Mouse (Mus musculus) liver, embryonic 14.5 days (tissue): ENCODE measurements around the gene Xpo5. TPM values are rescaled to one million over a fixed set of nuclear protein-coding genes. Genes with fewer than 3 reads are reported as not detected.

Experiments
- ATAC-seq: fragments of 200-750 bp; cut with Nextera tagmentation; 2 replicates; pipeline ENCODE4 v1.8.0; 2017; ENCODE audit warnings: moderate number of reproducible peaks, mild to moderate bottlenecking, moderate library complexity; ENCODE audit not compliant: insufficient read depth
- DNase-seq, 3 experiments: peaks; one replicate each; pipeline ENCODE4 v3.0.0-alpha.2; 2012 to 2013; ENCODE audit warnings: low read depth in 3 of 3, low spot score in 3 of 3
- H3K27ac ChIP-seq: fragments of 300-500 bp; sonication (generic); 2 replicates; pipeline ENCODE4 v1.5.1; 2014; ENCODE audit warnings: moderate library complexity, mild to moderate bottlenecking, control low read depth, inconsistent platforms
- H3K27me3 ChIP-seq: fragments of 300-500 bp; sonication (generic); 2 replicates; pipeline ENCODE4 v1.6.1; 2014; ENCODE audit warnings: mild to moderate bottlenecking, low read length, moderate library complexity; ENCODE audit not compliant: control insufficient read depth, insufficient read depth
- H3K36me3 ChIP-seq: fragments of 300-500 bp; sonication (generic); replicated peaks from 2 replicates; pipeline ENCODE4 v1.6.1; 2014; ENCODE audit warnings: low read depth; ENCODE audit not compliant: control insufficient read depth, insufficient read depth
- H3K4me1 ChIP-seq, 2 experiments: fragments of 200-500 bp in 1 of 2; fragments of 300-500 bp in 1 of 2; sonication (generic) in 1 of 2; replicated peaks; 2 replicates each; pipeline ENCODE4 v1.6.1; 2012 to 2014; ENCODE audit warnings: antibody characterized with exemption in 1 of 2, inconsistent platforms in 1 of 2, low read length in 1 of 2; ENCODE audit not compliant: control insufficient read depth in 2 of 2, insufficient read depth in 2 of 2
- H3K4me2 ChIP-seq: fragments of 300-500 bp; sonication (generic); 2 replicates; pipeline ENCODE4 v1.6.1; 2014; ENCODE audit warnings: low read depth, mild to moderate bottlenecking, control low read depth, moderate library complexity
- H3K4me3 ChIP-seq, 2 experiments: fragments of 200-500 bp in 1 of 2; fragments of 300-500 bp in 1 of 2; sonication (generic) in 1 of 2; 2 replicates each; pipeline ENCODE4 v1.5.1; 2012 to 2014; ENCODE audit warnings: low read depth in 2 of 2, low read length in 2 of 2, mild to moderate bottlenecking in 2 of 2, control low read depth in 1 of 2, inconsistent platforms in 1 of 2, moderate library complexity in 1 of 2; ENCODE audit not compliant: insufficient read depth in 1 of 2
- H3K9ac ChIP-seq: fragments of 300-500 bp; sonication (generic); replicated peaks from 2 replicates; pipeline ENCODE4 v1.6.1; 2014; ENCODE audit warnings: mild to moderate bottlenecking, control low read depth, moderate library complexity
- H3K9me3 ChIP-seq: fragments of 300-500 bp; sonication (generic); 2 replicates; pipeline ENCODE4 v1.6.1; 2016; ENCODE audit warnings: low read length, mixed read lengths; ENCODE audit not compliant: control insufficient read depth
- CTCF ChIP-seq: IDR thresholded peaks from 2 replicates; pipeline ENCODE4 v1.5.1; 2016; ENCODE audit warnings: antibody characterized with exemption, low read depth, control low read depth
- EP300 ChIP-seq: IDR thresholded peaks from 2 replicates; pipeline ENCODE4 v1.6.1; 2016; ENCODE audit warnings: antibody characterized with exemption, low read depth
- WGBS: fragments of 180-500 bp; shearing (Covaris S2); extraction: QIAGEN DNeasy Blood & Tissue Kit; methylation state at CpG from one replicate; pipeline ENCODE4 v1.1.7; 2014; ENCODE audit not compliant: insufficient replicate concordance; 5-methylcytosine and 5-hydroxymethylcytosine counted together
- microRNA counts: library from miRNA; unstranded; fragments of <30 nt; microRNA quantifications from one replicate; lab custom pipeline; 2016
- microRNA-seq: library from miRNA; unstranded; fragments of <30 nt; microRNA quantifications from one replicate; pipeline ENCODE4, GENCODE M21; 2016
- polyA plus RNA-seq, 2 experiments: library from polyadenylated mRNA; depleted of rRNA in 1 of 2; stranded (reverse) in 1 of 2; unstranded in 1 of 2; fragments of >200 nt; fragmentation: Nextera tagmentation in 1 of 2; extraction: Ambion mirVana in 1 of 2; gene quantifications; 2 replicates each; pipeline versions ENCODE4 v1.2.1 to v1.2.3; 2012 to 2014

Xpo5 gene
- polyA plus RNA-seq, 2 experiments = 15.3 to 17.9 TPM

DNA sequence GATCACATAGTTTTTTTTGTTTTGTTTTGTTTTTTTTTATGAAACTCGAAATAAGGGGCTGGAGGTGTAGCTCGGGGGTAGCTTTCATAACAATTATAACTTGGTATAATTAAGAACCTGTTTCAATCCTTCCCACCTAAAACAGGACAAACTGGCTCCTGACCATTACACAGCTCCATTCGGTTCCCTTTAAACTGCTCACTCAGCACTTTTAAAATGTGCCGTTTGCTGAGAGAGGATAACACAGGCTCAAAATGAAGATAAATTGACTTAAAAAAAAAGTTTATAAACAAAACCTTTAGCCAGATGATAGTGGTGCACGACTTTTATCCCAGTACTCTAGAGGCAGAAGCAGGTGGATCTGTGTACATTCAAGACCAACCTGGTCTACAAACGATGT lies 82.8 kb downstream of the Xpo5 start:
- Histone ChIP-seq H3K27ac (no peak overlapping the region), H3K4me3 (no peak overlapping the region), H3K9me3 (no peaks in the 10 kb centered on the region), H3K9ac (no peak overlapping the region), H3K4me1 (peaks cover 10 to 15% of the 10 kb centered on the region in 2 experiments; a peak in 3 of 4 replicates), H3K4me2 (no peak overlapping the region), H3K36me3 (no peaks in the 10 kb centered on the region), H3K27me3 (no peaks in the 10 kb centered on the region)
- ATAC-seq = no peak
- TF ChIP-seq CTCF (no peak), EP300 (no peak)
- 45% methylated on average over 6 of the region's 6 CpGs for WGBS
- no peak for DNase-seq

- 50% methylated on average over 11 of the region's 11 CpGs for WGBS
- Histone ChIP-seq H3K27ac (no peak overlapping the region), H3K27me3 (no peaks in the 10 kb centered on the region; the same call in 1 of the 2 replicates), H3K36me3 (no peaks in the 10 kb centered on the region), H3K4me3 (no peak overlapping the region), H3K4me1 (peaks cover 0 to 6% of the 10 kb centered on the region in 2 experiments; a peak in 2 of 4 replicates), H3K9me3 (no peaks in the 10 kb centered on the region), H3K4me2 (no peak overlapping the region), H3K9ac (no peak overlapping the region)
- no peak for TF ChIP-seq EP300
- TF ChIP-seq CTCF = no peak
- ATAC-seq (no peak), DNase-seq (no peak)
Measured at GRCm38 (mm10) chr17:46287678-46288095, 85.1 kb downstream of the Xpo5 start.

MicroRNAs within 50 kb of the gene (microRNA counts, 519-probe panel; counts per million panel counts)
- microRNA mmu-miR-693-3p (lab: Ali Mortazavi, UCI) (69.9 counts per million), microRNA mmu-miR-693-5p (lab: Ali Mortazavi, UCI) (69.9 counts per million)

Small RNA genes within 50 kb of the gene (microRNA-seq; reads per million reads assigned to microRNA genes)
- 4.2 reads per million, percentile 3 among the genes with 10 or more reads in this experiment for gene Mir693

Other genes starting within 250 kb of the Xpo5 start
- gene Vegfa, start 170.4 kb upstream of the Xpo5 start, polyA plus RNA-seq (2012; rRNA removed) = 27.9 and 33.9 TPM in 2 replicates
- 1.2 and 1.7 TPM in 2 replicates for gene Vegfa, start 170.4 kb upstream of the Xpo5 start, polyA plus RNA-seq (2014; fragmentation: Nextera tagmentation; extraction: Ambion mirVana)
- 22.8 and 29.7 TPM in 2 replicates for gene Mrps18a, start 91.8 kb upstream of the Xpo5 start, polyA plus RNA-seq (2012; rRNA removed)
- gene Mrps18a, start 91.8 kb upstream of the Xpo5 start, polyA plus RNA-seq (2014; fragmentation: Nextera tagmentation; extraction: Ambion mirVana) = 65.2 and 68.5 TPM in 2 replicates
- gene Rsph9, start 58.6 kb upstream of the Xpo5 start, polyA plus RNA-seq (2012; rRNA removed) = 0.39 and 0.63 TPM in 2 replicates
- gene Rsph9, start 58.6 kb upstream of the Xpo5 start, polyA plus RNA-seq (2014; fragmentation: Nextera tagmentation; extraction: Ambion mirVana) = 0.71 and 0.77 TPM in 2 replicates
- 25.3 and 25.6 TPM in 2 replicates for gene Mad2l1bp, start 49.2 kb upstream of the Xpo5 start, polyA plus RNA-seq (2012; rRNA removed)
- 36.0 and 37.2 TPM in 2 replicates for gene Mad2l1bp, start 49.2 kb upstream of the Xpo5 start, polyA plus RNA-seq (2014; fragmentation: Nextera tagmentation; extraction: Ambion mirVana)
- gene Gtpbp2, start 41.8 kb upstream of the Xpo5 start, polyA plus RNA-seq (2012; rRNA removed) = 81.0 and 98.3 TPM in 2 replicates
- gene Gtpbp2, start 41.8 kb upstream of the Xpo5 start, polyA plus RNA-seq (2014; fragmentation: Nextera tagmentation; extraction: Ambion mirVana) = 18.2 and 20.7 TPM in 2 replicates
- 7.7 and 9.7 TPM in 2 replicates for gene Polh, start 137 bp upstream of the Xpo5 start, polyA plus RNA-seq (2012; rRNA removed)
- 7.8 and 9.5 TPM in 2 replicates for gene Polh, start 137 bp upstream of the Xpo5 start, polyA plus RNA-seq (2014; fragmentation: Nextera tagmentation; extraction: Ambion mirVana)
- gene Polr1c, start 45.3 kb downstream of the Xpo5 start, polyA plus RNA-seq (2012; rRNA removed) = 29.7 and 40.8 TPM in 2 replicates
- gene Polr1c, start 45.3 kb downstream of the Xpo5 start, polyA plus RNA-seq (2014; fragmentation: Nextera tagmentation; extraction: Ambion mirVana) = 37.3 and 42.5 TPM in 2 replicates
- 22.4 and 23.2 TPM in 2 replicates for gene Yipf3, start 45.3 kb downstream of the Xpo5 start, polyA plus RNA-seq (2012; rRNA removed)
- gene Yipf3, start 45.3 kb downstream of the Xpo5 start, polyA plus RNA-seq (2014; fragmentation: Nextera tagmentation; extraction: Ambion mirVana) = 38.1 and 42.5 TPM in 2 replicates
- gene Lrrc73, start 50.7 kb downstream of the Xpo5 start, polyA plus RNA-seq (2012; rRNA removed) = 0.11 and 0.17 TPM in 2 replicates
- 0.08 TPM in 1 of 2 replicates, not detected in the other for gene Lrrc73, start 50.7 kb downstream of the Xpo5 start, polyA plus RNA-seq (2014; fragmentation: Nextera tagmentation; extraction: Ambion mirVana)
- gene Tjap1, start 80.2 kb downstream of the Xpo5 start, polyA plus RNA-seq (2012; rRNA removed) = 11.0 and 12.0 TPM in 2 replicates
- gene Tjap1, start 80.2 kb downstream of the Xpo5 start, polyA plus RNA-seq (2014; fragmentation: Nextera tagmentation; extraction: Ambion mirVana) = 7.7 and 8.5 TPM in 2 replicates
- gene Dlk2, start 94.6 kb downstream of the Xpo5 start, polyA plus RNA-seq (2012; rRNA removed) = 0.02 and 0.13 TPM in 2 replicates
- gene Dlk2, start 94.6 kb downstream of the Xpo5 start, polyA plus RNA-seq (2014; fragmentation: Nextera tagmentation; extraction: Ambion mirVana) = not detected in 2 replicates
- 1.7 TPM in 2 replicates for gene Abcc10, start 125.6 kb downstream of the Xpo5 start, polyA plus RNA-seq (2012; rRNA removed)
- gene Abcc10, start 125.6 kb downstream of the Xpo5 start, polyA plus RNA-seq (2014; fragmentation: Nextera tagmentation; extraction: Ambion mirVana) = 0.90 and 0.94 TPM in 2 replicates
- gene Zfp318, start 180.9 kb downstream of the Xpo5 start, polyA plus RNA-seq (2012; rRNA removed) = 1.1 and 2.1 TPM in 2 replicates
- 1.5 and 1.9 TPM in 2 replicates for gene Zfp318, start 180.9 kb downstream of the Xpo5 start, polyA plus RNA-seq (2014; fragmentation: Nextera tagmentation; extraction: Ambion mirVana)
- gene Crip3, start 226.1 kb downstream of the Xpo5 start, polyA plus RNA-seq (2012; rRNA removed) = 0.05 TPM in 1 of 2 replicates, not detected in the other
- gene Crip3, start 226.1 kb downstream of the Xpo5 start, polyA plus RNA-seq (2014; fragmentation: Nextera tagmentation; extraction: Ambion mirVana) = not detected in 2 replicates
- gene Slc22a7, start 235.7 kb downstream of the Xpo5 start, polyA plus RNA-seq (2012; rRNA removed) = 0.03 and 0.04 TPM in 2 replicates
- 0.09 TPM in 1 of 2 replicates, not detected in the other for gene Slc22a7, start 235.7 kb downstream of the Xpo5 start, polyA plus RNA-seq (2014; fragmentation: Nextera tagmentation; extraction: Ambion mirVana)